11 mouse cellular contexts compared by ENCODE assay signal in the genomic region with DNA sequence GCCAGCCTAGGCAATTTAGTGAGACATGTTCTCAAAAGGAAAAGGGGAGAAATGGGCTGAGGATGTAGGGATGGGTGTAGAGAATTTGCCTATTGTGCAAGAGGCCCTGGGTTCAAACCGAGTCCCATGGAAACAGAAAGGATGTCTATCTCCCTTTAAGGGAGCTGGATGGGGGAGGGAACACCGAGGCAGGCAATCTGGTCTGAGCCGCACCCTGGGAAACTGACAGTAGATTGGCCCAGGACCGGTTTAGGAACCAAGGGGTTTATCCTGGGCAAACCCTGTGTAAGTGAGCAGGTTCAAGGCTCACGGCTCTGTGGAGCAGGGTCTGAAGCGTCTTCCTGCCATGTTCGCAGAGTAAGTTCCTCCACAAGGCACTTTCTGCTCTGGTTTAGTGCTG. TPM values are rescaled to one million over a fixed set of nuclear protein-coding genes. Genes with fewer than 3 reads are reported as not detected.
DNase-seq lines count a peak whose midpoint lies in the region; ATAC-seq and TF ChIP-seq lines count a peak whose summit lies in the region.
"Had no signal": no experiment of that assay in that cellular context is flagged by ENCODE, and none has a peak within 500 bp of the region (broad histone marks: within the 10 kb centered on the region; RNA-seq: fewer than 3 reads in every experiment).

No protein-coding gene starts in this region.

- 57% methylated on average over 7 of the region's 7 CpGs for WGBS in hindbrain, embryonic 10.5 days
- 62% methylated on average over 7 of the region's 7 CpGs for WGBS in hindbrain, embryonic 16.5 days
- WGBS in embryonic facial prominence, embryonic 14.5 days, result 65% methylated on average over 6 of the region's 7 CpGs
- WGBS in thymus, adult 2 months, result 89% methylated on average over 7 of the region's 7 CpGs

- no peak overlapping the region for H3K27ac ChIP-seq in hindbrain, embryonic 10.5 days
- no peak overlapping the region for H3K27ac ChIP-seq in hindbrain, embryonic 16.5 days (ENCODE audit: low read depth, low read length)
- no peak overlapping the region for H3K27ac ChIP-seq in embryonic facial prominence, embryonic 14.5 days (replicated peaks; ENCODE audit: low read depth, low read length)
- no peak overlapping the region for H3K27ac ChIP-seq in thymus, adult 2 months (ENCODE audit: control insufficient read depth, insufficient read depth, low read length)

- DNase-seq in hindbrain, embryonic 10.5 days (ENCODE audit: low spot score), result peak; percentile 21
- peak; percentile 41 for DNase-seq in ES-CJ7 (ENCODE audit: low read depth, low spot score)
- DNase-seq in embryonic facial prominence, embryonic 14.5 days (ENCODE audit: low spot score), result no peak
- DNase-seq in kidney, postnatal 36 days, result peak; percentile 56 to 65
- DNase-seq in left cerebral cortex, adult 9 months (ENCODE audit: low spot score in 2 of 2), result no peak
- no peak for DNase-seq in thymus, adult 2 months
- DNase-seq: cerebellum, adult 9-10 months; lung, postnatal 10 days; right cerebral cortex, adult 18-20 months; thymus, postnatal 25 days had no signal

- H3K4me2 ChIP-seq in hindbrain, embryonic 16.5 days (ENCODE audit: low read length), result no peak overlapping the region
- peak overlapping the region; percentile 85 for H3K4me2 ChIP-seq in embryonic facial prominence, embryonic 14.5 days (ENCODE audit: low read depth, low read length)

- no peak for TF ChIP-seq CTCF in thymus, adult 2 months (IDR thresholded peaks at IDR 0.05; ENCODE audit: borderline replicate concordance, control insufficient read depth, extremely low read depth, insufficient read depth, low read length, poor library complexity)

- H3K9me3 ChIP-seq in hindbrain, embryonic 10.5 days, result no peaks in the 10 kb centered on the region
- no peaks in the 10 kb centered on the region for H3K9me3 ChIP-seq in hindbrain, embryonic 16.5 days (ENCODE audit: control insufficient read depth, low read length)
- H3K9me3 ChIP-seq in embryonic facial prominence, embryonic 14.5 days (ENCODE audit: control insufficient read depth, low read length), result no peaks in the 10 kb centered on the region

- H3K4me1 ChIP-seq in hindbrain, embryonic 10.5 days (replicated peaks), result peaks cover 32% of the 10 kb centered on the region
- H3K4me1 ChIP-seq in hindbrain, embryonic 16.5 days (ENCODE audit: control insufficient read depth, insufficient read depth, low read depth, low read length), result peaks cover 6% of the 10 kb centered on the region; the same call in 1 of the 2 replicates
- no peaks in the 10 kb centered on the region for H3K4me1 ChIP-seq in embryonic facial prominence, embryonic 14.5 days (ENCODE audit: control insufficient read depth, insufficient read depth, low read length)
- H3K4me1 ChIP-seq in thymus, adult 2 months (replicated peaks; ENCODE audit: control insufficient read depth, insufficient read depth, low read length), result peaks cover 11% of the 10 kb centered on the region

- peaks cover 36% of the 10 kb centered on the region for H3K27me3 ChIP-seq in hindbrain, embryonic 10.5 days (ENCODE audit: insufficient read depth, poor library complexity, severe bottlenecking)
- H3K27me3 ChIP-seq in hindbrain, embryonic 16.5 days (replicated peaks; ENCODE audit: control insufficient read depth, insufficient read depth, low read length), result peaks cover 5% of the 10 kb centered on the region; the same call in 1 of the 2 replicates
- H3K27me3 ChIP-seq in embryonic facial prominence, embryonic 14.5 days (replicated peaks; ENCODE audit: control insufficient read depth, insufficient read depth, low read length), result no peaks in the 10 kb centered on the region
- H3K27me3 ChIP-seq in thymus, adult 2 months (ENCODE audit: control insufficient read depth, insufficient read depth, low read length), result peaks cover 8% of the 10 kb centered on the region

- peaks cover 16% of the 10 kb centered on the region for H3K36me3 ChIP-seq in hindbrain, embryonic 10.5 days
- H3K36me3 ChIP-seq in hindbrain, embryonic 16.5 days (ENCODE audit: control insufficient read depth, insufficient read depth, low read length), result no peaks in the 10 kb centered on the region
- H3K36me3 ChIP-seq in embryonic facial prominence, embryonic 14.5 days (ENCODE audit: control insufficient read depth, insufficient read depth, low read length), result peaks cover 12% of the 10 kb centered on the region; the same call in 1 of the 2 replicates
- H3K36me3 ChIP-seq in thymus, adult 2 months (ENCODE audit: control insufficient read depth, insufficient read depth, low read length), result no peaks in the 10 kb centered on the region

- H3K4me3 ChIP-seq in hindbrain, embryonic 10.5 days, result no peak overlapping the region
- no peak overlapping the region for H3K4me3 ChIP-seq in hindbrain, embryonic 16.5 days (ENCODE audit: low read length)
- 0 out of 2 replicates have a peak overlapping the region, but pooled peaks have one; percentile 66 for H3K4me3 ChIP-seq in embryonic facial prominence, embryonic 14.5 days (ENCODE audit: low read depth, low read length)
- H3K4me3 ChIP-seq in thymus, adult 2 months (ENCODE audit: control insufficient read depth, insufficient read depth, low read length), result no peak overlapping the region

- no peak overlapping the region for H3K9ac ChIP-seq in hindbrain, embryonic 16.5 days (ENCODE audit: low read depth, low read length)
- peak overlapping the region; percentile 93; the same call in 1 of the 2 replicates for H3K9ac ChIP-seq in embryonic facial prominence, embryonic 14.5 days (ENCODE audit: low read depth, low read length)

- TF ChIP-seq POLR2A in thymus, adult 2 months (IDR thresholded peaks at IDR 0.05; ENCODE audit: control insufficient read depth, extremely low read depth, insufficient read depth, low read length, poor library complexity), result no peak

- ATAC-seq in hindbrain, embryonic 16.5 days, result no peak
- ATAC-seq in embryonic facial prominence, embryonic 14.5 days (ENCODE audit: low read depth), result no peak

RNA-seq across cellular contexts. Expression of a gene that starts 1.3 kb away (rescaled TPM):
- polyA plus RNA-seq in hindbrain, embryonic 10.5 days (2016; fragmentation: Nextera tagmentation; extraction: Ambion mirVana), result 5.3 and 6.2 TPM in 2 replicates
- 6.0 and 6.1 TPM in 2 replicates for polyA plus RNA-seq in hindbrain, embryonic 16.5 days (2015; fragmentation: Nextera tagmentation; extraction: Ambion mirVana)
- 4.6 and 4.8 TPM in 2 replicates for polyA plus RNA-seq in embryonic facial prominence, embryonic 14.5 days (2014; fragmentation: Nextera tagmentation; extraction: Ambion mirVana)
- 7.6 and 13.1 TPM in 2 replicates for polyA plus RNA-seq in thymus, adult 2 months (2012; rRNA removed)

Comparison
In these comparisons a context has a peak if more than half of its experiments do, and no peak if none do; other contexts are left out.
1. DNase-seq: peak in hindbrain, embryonic 10.5 days (single experiment), ES-CJ7 (single experiment) and kidney, postnatal 36 days (2 of 2); none in embryonic facial prominence, embryonic 14.5 days (single experiment), left cerebral cortex, adult 9 months (0 of 2) and thymus, adult 2 months (single experiment).